Mouse (Mus musculus): ENCODE measurements around the gene Kcnrg. TPM values are rescaled to one million over a fixed set of nuclear protein-coding genes. Genes with fewer than 3 reads are reported as not detected.
"Not testable (repeated sequence)": the region's sequence is repeated elsewhere in the genome, so short reads cannot be mapped to it uniquely, and the experiment has no call there.

Gene Kcnrg
- polyA plus RNA-seq, 1 experiment from 2014 or later = 0.87 TPM

GRCm38 (mm10) chr14:61589288-61590065 lies 17.8 kb upstream of the Kcnrg start:
- Histone ChIP-seq H3K4me3 (ENCODE audit: low read length) (no peak overlapping the region), H3K4me2 (ENCODE audit: low read depth, low read length) (no peak overlapping the region), H3K27me3 (ENCODE audit: control insufficient read depth, insufficient read depth, low read length) (no peaks in the 10 kb centered on the region), H3K36me3 (ENCODE audit: control insufficient read depth, insufficient read depth) (no peaks in the 10 kb centered on the region), H3K9me3 (replicated peaks; ENCODE audit: control insufficient read depth, low read length) (no peaks in the 10 kb centered on the region), H3K27ac (ENCODE audit: low read length) (no peak overlapping the region; the same call in 1 of the 2 replicates), H3K9ac (ENCODE audit: low read length) (no peak overlapping the region), H3K4me1 (ENCODE audit: control insufficient read depth, insufficient read depth, low read length) (no peaks in the 10 kb centered on the region)
- ATAC-seq (replicated peaks; ENCODE audit: extremely low read depth, insufficient read depth, low FRiP score) = no peak
- WGBS = 60% methylated on average over 4 of the region's 4 CpGs

DNA sequence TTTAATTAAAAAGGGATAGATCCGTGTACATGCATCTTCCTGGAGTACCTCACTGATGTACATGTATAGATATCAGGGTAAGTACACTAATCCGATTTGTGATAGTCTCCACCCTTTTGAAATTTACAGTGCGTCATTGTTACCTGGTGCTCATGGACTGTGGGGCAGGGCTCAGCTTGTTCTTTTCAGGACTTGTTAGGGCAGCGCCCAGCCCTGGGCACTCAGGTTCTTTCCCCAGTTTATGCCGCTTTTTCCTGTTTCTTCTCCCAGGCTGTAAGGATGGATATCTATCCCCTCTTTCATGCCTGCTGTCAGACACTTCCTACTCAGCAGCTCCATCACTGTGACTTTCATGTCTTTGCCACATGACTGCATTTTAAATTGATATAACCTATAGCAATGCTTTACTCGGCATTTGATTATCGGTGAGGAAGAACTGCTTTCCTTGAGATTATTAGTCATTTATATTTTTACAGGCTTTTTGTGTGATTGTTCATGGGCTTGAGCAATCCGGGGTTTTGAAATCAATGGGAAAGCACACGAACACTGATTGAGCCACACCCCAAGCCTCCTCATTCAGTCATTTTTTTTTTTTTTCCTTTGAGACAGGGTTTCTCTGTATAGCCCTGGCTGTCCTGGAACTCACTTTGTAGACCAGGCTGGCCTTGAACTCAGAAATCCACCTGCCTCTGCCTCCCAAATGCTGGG lies 10.4 kb upstream of the Kcnrg start:
- H3K4me2 ChIP-seq (ENCODE audit: low read depth, low read length) = no peak overlapping the region
- H3K4me3 ChIP-seq (ENCODE audit: low read length) = no peak overlapping the region
- no peak for ATAC-seq (replicated peaks; ENCODE audit: extremely low read depth, insufficient read depth, low FRiP score)
- no peaks in the 10 kb centered on the region for H3K27me3 ChIP-seq (ENCODE audit: control insufficient read depth, insufficient read depth, low read length)
- 88% methylated on average over 9 of the region's 9 CpGs for WGBS
- H3K27ac ChIP-seq (ENCODE audit: low read length) = no peak overlapping the region
- H3K9ac ChIP-seq (ENCODE audit: low read length) = no peak overlapping the region
- H3K36me3 ChIP-seq (ENCODE audit: control insufficient read depth, insufficient read depth) = no peaks in the 10 kb centered on the region
- H3K4me1 ChIP-seq (ENCODE audit: control insufficient read depth, insufficient read depth, low read length) = peaks cover 10% of the 10 kb centered on the region
- no peaks in the 10 kb centered on the region for H3K9me3 ChIP-seq (replicated peaks; ENCODE audit: control insufficient read depth, low read length)

DNA sequence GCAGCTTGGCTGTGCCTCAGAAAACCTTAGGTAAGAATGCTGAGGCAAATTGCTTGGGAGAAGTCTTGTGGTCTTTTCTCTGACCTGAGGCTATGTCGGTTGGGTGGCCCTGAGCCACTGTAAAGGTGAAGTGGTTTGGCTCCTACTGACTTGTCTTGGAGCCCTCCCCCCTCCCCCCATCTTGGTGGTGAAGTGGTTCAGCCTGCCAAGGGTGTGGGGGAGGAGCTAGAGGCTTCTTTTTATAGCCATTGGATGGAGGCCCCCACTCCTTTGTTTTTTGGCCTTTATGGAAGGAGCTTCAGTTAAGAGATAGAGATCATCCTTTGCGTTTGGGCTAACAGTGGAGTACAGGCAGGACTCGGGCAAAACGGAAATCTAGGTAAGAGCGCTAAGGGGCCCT lies 9.3 kb upstream of the Kcnrg start, which contains the start of gene Trim13:
Gene Trim13 (plus strand): TSS at position 280 of the 400 bp plus-strand sequence.
- peak within 1 kb of the TSS; percentile 29 for H3K27ac ChIP-seq (ENCODE audit: low read length)
- H3K4me3 ChIP-seq (ENCODE audit: low read length) = peak within 1 kb of the TSS; percentile 75
- peak within 1 kb of the TSS; percentile 89 for H3K9ac ChIP-seq (ENCODE audit: low read length)
- H3K9me3 ChIP-seq (replicated peaks; ENCODE audit: control insufficient read depth, low read length) = no peaks in the 10 kb centered on the region
- H3K4me2 ChIP-seq (ENCODE audit: low read depth, low read length) = peak within 1 kb of the TSS; percentile 64
- no peaks in the 10 kb centered on the region for H3K27me3 ChIP-seq (ENCODE audit: control insufficient read depth, insufficient read depth, low read length)
- peaks cover 12% of the 10 kb centered on the region for H3K4me1 ChIP-seq (ENCODE audit: control insufficient read depth, insufficient read depth, low read length)
- ATAC-seq (replicated peaks; ENCODE audit: extremely low read depth, insufficient read depth, low FRiP score) = no peak
- 41% methylated on average over 5 of the region's 5 CpGs for WGBS
- no peaks in the 10 kb centered on the region for H3K36me3 ChIP-seq (ENCODE audit: control insufficient read depth, insufficient read depth)

DNA sequence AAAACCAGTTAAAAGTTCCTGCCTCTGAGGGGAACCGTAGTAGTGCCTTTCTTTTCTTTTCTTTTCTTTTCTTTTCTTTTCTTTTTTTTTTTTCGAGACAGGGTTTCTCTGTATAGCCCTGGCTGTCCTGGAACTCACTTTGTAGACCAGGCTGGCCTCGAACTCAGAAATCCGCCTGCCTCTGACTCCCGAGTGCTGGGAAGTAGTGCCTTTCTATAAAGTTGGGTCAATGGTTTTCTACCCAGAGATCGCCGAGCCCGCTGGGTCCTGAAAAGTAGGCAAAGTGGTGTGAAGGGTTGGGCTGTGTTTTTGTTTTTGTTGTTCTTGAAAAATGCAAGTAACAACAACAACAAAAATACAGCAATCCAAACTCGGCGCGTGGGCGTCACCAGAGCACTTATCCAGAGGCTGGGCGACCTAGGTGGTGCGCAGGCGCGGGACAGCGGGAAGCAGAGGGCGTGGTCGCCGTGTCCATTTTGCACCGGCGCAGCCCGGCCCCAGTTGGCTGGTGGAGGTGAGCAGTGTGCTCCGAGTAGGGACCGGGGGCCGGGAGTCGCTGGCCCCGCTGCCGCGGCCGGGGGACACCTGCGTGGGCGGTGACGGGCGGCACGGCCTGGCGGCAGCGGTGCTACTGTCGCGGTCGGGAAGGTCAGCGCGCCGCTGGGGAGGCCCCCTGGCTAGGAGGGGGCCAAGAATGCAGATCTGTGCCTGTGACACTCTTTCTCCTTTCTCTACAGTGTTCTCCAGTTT lies 8.0 kb upstream of the Kcnrg start:
- Histone ChIP-seq H3K4me2 (ENCODE audit: low read depth, low read length) (peak overlapping the region; percentile 64), H3K27ac (ENCODE audit: low read length) (peak overlapping the region; percentile 82), H3K9ac (ENCODE audit: low read length) (peak overlapping the region; percentile 89), H3K9me3 (replicated peaks; ENCODE audit: control insufficient read depth, low read length) (no peaks in the 10 kb centered on the region), H3K27me3 (ENCODE audit: control insufficient read depth, insufficient read depth, low read length) (no peaks in the 10 kb centered on the region), H3K4me3 (ENCODE audit: low read length) (peak overlapping the region; percentile 75), H3K4me1 (ENCODE audit: control insufficient read depth, insufficient read depth, low read length) (peaks cover 12% of the 10 kb centered on the region), H3K36me3 (ENCODE audit: control insufficient read depth, insufficient read depth) (0 out of 2 replicates have a peak, but pooled peaks cover 4% of the 10 kb centered on the region)
- ATAC-seq (replicated peaks; ENCODE audit: extremely low read depth, insufficient read depth, low FRiP score) = peak; percentile 97
- 4% methylated on average over 44 of the region's 44 CpGs for WGBS

- no peak overlapping the region; the same call in 1 of the 2 replicates for H3K27ac ChIP-seq (ENCODE audit: low read length)
Measured at GRCm38 (mm10) chr14:61601348-61601747, 5.9 kb upstream of the Kcnrg start.

DNA sequence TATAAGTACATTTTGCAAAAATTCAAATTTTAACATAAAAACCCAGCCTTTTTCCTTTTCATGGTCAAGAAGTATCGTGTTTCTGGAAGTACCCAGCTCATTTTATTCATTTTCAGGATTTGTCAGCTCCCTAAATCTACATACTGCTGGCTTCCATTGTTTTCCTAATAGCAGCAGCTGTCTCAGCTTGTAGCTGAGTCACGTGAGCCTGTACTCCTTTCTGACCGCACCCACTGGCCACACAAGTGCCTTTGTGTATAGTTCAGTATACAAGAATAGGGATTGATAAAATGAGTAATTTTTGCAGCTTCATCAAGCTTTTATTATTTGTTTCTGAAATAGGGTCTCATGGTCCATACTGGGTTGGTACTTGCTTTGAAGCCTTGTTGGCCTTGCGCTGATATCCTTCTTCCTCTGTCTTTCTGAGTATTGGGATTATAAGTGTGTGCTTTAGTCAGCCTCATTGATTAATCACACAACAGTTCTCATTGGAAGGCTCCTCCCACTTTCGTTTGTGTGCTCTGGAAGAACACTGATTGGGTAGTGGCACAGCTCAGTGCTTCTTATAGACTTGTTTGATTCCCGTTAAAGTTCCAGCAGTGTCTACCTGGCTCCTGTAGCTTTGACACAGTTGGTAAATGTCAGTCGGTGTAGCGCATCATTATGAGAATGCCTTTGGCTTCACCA lies 4.0 kb upstream of the Kcnrg start:
- Histone ChIP-seq H3K27me3 (ENCODE audit: control insufficient read depth, insufficient read depth, low read length) (no peaks in the 10 kb centered on the region), H3K9ac (ENCODE audit: low read length) (no peak overlapping the region), H3K4me2 (ENCODE audit: low read depth, low read length) (no peak overlapping the region), H3K27ac (ENCODE audit: low read length) (no peak overlapping the region), H3K4me3 (ENCODE audit: low read length) (no peak overlapping the region), H3K36me3 (ENCODE audit: control insufficient read depth, insufficient read depth) (0 out of 2 replicates have a peak, but pooled peaks cover 11% of the 10 kb centered on the region), H3K4me1 (ENCODE audit: control insufficient read depth, insufficient read depth, low read length) (peaks cover 12% of the 10 kb centered on the region), H3K9me3 (replicated peaks; ENCODE audit: control insufficient read depth, low read length) (no peaks in the 10 kb centered on the region)
- WGBS = 85% methylated on average over 8 of the region's 8 CpGs
- no peak for ATAC-seq (replicated peaks; ENCODE audit: extremely low read depth, insufficient read depth, low FRiP score)

More at GRCm38 (mm10) chr14:61601348-61601747, 5.9 kb upstream of the Kcnrg start:
- Histone ChIP-seq H3K36me3 (ENCODE audit: control insufficient read depth, insufficient read depth) (0 out of 2 replicates have a peak, but pooled peaks cover 7% of the 10 kb centered on the region), H3K27me3 (ENCODE audit: control insufficient read depth, insufficient read depth, low read length) (no peaks in the 10 kb centered on the region), H3K4me1 (ENCODE audit: control insufficient read depth, insufficient read depth, low read length) (peaks cover 12% of the 10 kb centered on the region), H3K4me2 (ENCODE audit: low read depth, low read length) (0 out of 2 replicates have a peak overlapping the region, but pooled peaks have one; percentile 26), H3K9me3 (replicated peaks; ENCODE audit: control insufficient read depth, low read length) (no peaks in the 10 kb centered on the region), H3K4me3 (ENCODE audit: low read length) (no peak overlapping the region), H3K9ac (ENCODE audit: low read length) (no peak overlapping the region)
- 66% methylated on average over 9 of the region's 9 CpGs for WGBS
- ATAC-seq (replicated peaks; ENCODE audit: extremely low read depth, insufficient read depth, low FRiP score) = no peak

GRCm38 (mm10) chr14:61604081-61604480 lies 3.2 kb upstream of the Kcnrg start:
- Histone ChIP-seq H3K36me3 (ENCODE audit: control insufficient read depth, insufficient read depth) (0 out of 2 replicates have a peak, but pooled peaks cover 11% of the 10 kb centered on the region), H3K4me3 (ENCODE audit: low read length) (no peak overlapping the region), H3K4me2 (ENCODE audit: low read depth, low read length) (no peak overlapping the region), H3K4me1 (ENCODE audit: control insufficient read depth, insufficient read depth, low read length) (peaks cover 12% of the 10 kb centered on the region), H3K9me3 (replicated peaks; ENCODE audit: control insufficient read depth, low read length) (no peaks in the 10 kb centered on the region), H3K27ac (ENCODE audit: low read length) (no peak overlapping the region), H3K27me3 (ENCODE audit: control insufficient read depth, insufficient read depth, low read length) (no peaks in the 10 kb centered on the region), H3K9ac (ENCODE audit: low read length) (no peak overlapping the region)
- ATAC-seq (replicated peaks; ENCODE audit: extremely low read depth, insufficient read depth, low FRiP score) = no peak
- WGBS = 88% methylated on average over 3 of the region's 3 CpGs

DNA sequence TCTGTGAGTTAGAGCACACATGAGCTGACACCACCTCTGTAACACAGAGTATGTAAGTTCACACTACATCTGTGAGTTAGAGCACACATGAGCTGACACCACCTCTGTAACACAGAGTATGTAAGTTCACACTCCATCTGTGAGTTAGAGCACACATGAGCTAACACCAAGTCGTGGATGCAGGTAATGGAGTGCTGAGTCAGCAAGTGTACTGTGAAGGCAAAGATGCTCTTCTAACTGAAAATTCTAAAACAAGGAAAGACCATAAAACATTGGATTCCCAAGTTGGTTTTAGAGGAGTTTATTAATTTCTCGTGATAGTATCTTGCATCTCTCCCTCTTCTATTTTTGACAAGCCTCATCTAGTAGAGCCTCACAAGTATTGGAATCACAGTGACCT lies 1.2 kb upstream of the Kcnrg start:
- H3K9me3 ChIP-seq (replicated peaks; ENCODE audit: control insufficient read depth, low read length); H3K27me3 ChIP-seq (ENCODE audit: control insufficient read depth, insufficient read depth, low read length); ATAC-seq (replicated peaks; ENCODE audit: extremely low read depth, insufficient read depth, low FRiP score); H3K4me1 ChIP-seq (ENCODE audit: control insufficient read depth, insufficient read depth, low read length); H3K4me2 ChIP-seq (ENCODE audit: low read depth, low read length); H3K27ac ChIP-seq (ENCODE audit: low read length); H3K4me3 ChIP-seq (ENCODE audit: low read length); H3K9ac ChIP-seq (ENCODE audit: low read length): not testable (repeated sequence)
- H3K36me3 ChIP-seq (ENCODE audit: control insufficient read depth, insufficient read depth) = 0 out of 2 replicates have a peak, but pooled peaks cover 11% of the 10 kb centered on the region
- 83% methylated on average over 2 of the region's 2 CpGs for WGBS

All from heart, embryonic 16.5 days (tissue).